ENCODE assay signal across 8 mouse cellular contexts in the genomic region with DNA sequence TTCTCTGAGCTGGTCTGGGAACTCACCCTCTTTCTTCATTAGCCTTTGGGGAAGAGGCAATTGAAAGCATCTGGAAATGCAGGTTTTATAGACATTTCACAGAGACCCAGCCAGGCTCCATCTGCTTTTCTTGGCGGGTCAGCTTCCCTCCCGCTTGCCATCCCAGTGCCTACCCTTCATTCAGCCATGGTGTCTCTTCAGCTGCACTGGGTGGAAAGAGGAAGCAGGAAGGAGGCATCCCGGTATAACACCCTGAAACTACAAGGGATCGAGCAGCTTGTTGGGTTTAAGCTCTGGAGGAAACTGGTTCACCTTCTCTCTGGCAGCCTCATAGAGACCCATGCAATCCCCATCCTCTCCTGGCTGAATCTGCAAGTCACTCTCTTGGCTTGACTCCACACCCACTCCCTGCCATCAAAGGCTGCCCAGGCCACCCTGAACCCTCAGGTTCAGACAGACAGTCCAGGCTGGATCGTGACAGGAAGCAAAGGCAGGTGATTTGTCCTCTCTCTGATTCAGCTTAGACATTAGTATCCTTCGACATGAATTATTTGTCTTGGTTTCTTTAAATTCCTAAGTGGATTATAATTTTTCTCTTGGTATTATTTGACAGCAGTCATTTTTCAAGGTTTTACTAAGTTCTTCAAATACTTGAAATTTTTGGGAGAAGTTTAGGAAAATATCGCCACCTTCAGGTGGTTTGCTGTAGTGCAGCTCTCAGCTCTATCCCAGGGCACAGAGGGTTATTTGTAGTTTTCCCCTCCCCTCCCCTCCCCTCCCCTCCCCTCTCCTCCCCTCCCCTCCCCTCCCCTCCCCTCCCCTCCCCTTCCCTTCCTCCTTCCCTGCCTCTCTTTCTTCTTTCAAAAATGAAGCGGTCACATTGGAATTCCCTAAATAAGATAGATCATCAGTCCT.
DNase-seq lines count a peak whose midpoint lies in the region; ATAC-seq lines count a peak whose summit lies in the region.

No protein-coding gene starts in this region.

- peaks cover 32% of the 10 kb centered on the region for H3K4me1 ChIP-seq in midbrain, embryonic 10.5 days
- H3K4me1 ChIP-seq in midbrain, embryonic 16.5 days (ENCODE audit: control insufficient read depth, insufficient read depth, low read length): no peaks in the 10 kb centered on the region
- H3K4me1 ChIP-seq in embryonic facial prominence, embryonic 13.5 days: peaks cover 42% of the 10 kb centered on the region

- no peak for ATAC-seq in midbrain, embryonic 16.5 days
- no peak for ATAC-seq in embryonic facial prominence, embryonic 13.5 days (ENCODE audit: insufficient number of reproducible peaks, insufficient read depth, low FRiP score, low TSS enrichment, low read depth)
- peak; percentile 55; the same call in 1 of the 2 replicates for ATAC-seq in megakaryocyte progenitor cell, adult 5-6 weeks (replicated peaks; ENCODE audit: poor library complexity)

- H3K4me2 ChIP-seq in midbrain, embryonic 16.5 days (ENCODE audit: low read length): no peak overlapping the region
- H3K4me2 ChIP-seq in embryonic facial prominence, embryonic 13.5 days: no peak overlapping the region

- no peaks in the 10 kb centered on the region for H3K9me3 ChIP-seq in midbrain, embryonic 10.5 days (replicated peaks)
- no peaks in the 10 kb centered on the region for H3K9me3 ChIP-seq in midbrain, embryonic 16.5 days (replicated peaks; ENCODE audit: control insufficient read depth, low read length, poor library complexity, severe bottlenecking)
- no peaks in the 10 kb centered on the region for H3K9me3 ChIP-seq in embryonic facial prominence, embryonic 13.5 days

- peak overlapping the region; percentile 42; the same call in 1 of the 2 replicates for H3K27ac ChIP-seq in midbrain, embryonic 10.5 days (replicated peaks)
- H3K27ac ChIP-seq in midbrain, embryonic 16.5 days (ENCODE audit: low read length): no peak overlapping the region
- H3K27ac ChIP-seq in embryonic facial prominence, embryonic 13.5 days: peak overlapping the region; percentile 73

- 50% methylated on average over 8 of the region's 8 CpGs for WGBS in midbrain, embryonic 10.5 days
- 57% methylated on average over 7 of the region's 8 CpGs for WGBS in midbrain, embryonic 16.5 days
- WGBS in embryonic facial prominence, embryonic 13.5 days: 27% methylated on average over 8 of the region's 8 CpGs

- H3K4me3 ChIP-seq in midbrain, embryonic 10.5 days: no peak overlapping the region
- H3K4me3 ChIP-seq in midbrain, embryonic 16.5 days (ENCODE audit: low read depth, low read length): no peak overlapping the region
- H3K4me3 ChIP-seq in embryonic facial prominence, embryonic 13.5 days: no peak overlapping the region

- no peak overlapping the region for H3K9ac ChIP-seq in midbrain, embryonic 16.5 days (ENCODE audit: low read depth, low read length)
- 0 out of 2 replicates have a peak overlapping the region, but pooled peaks have one; percentile 36 for H3K9ac ChIP-seq in embryonic facial prominence, embryonic 13.5 days

- H3K36me3 ChIP-seq in midbrain, embryonic 10.5 days: peaks cover 70% of the 10 kb centered on the region
- H3K36me3 ChIP-seq in midbrain, embryonic 16.5 days (ENCODE audit: control insufficient read depth, insufficient read depth, low read length): no peaks in the 10 kb centered on the region
- peaks cover 35% of the 10 kb centered on the region for H3K36me3 ChIP-seq in embryonic facial prominence, embryonic 13.5 days

- DNase-seq in midbrain, embryonic 10.5 days (ENCODE audit: low spot score): peak; percentile 56
- DNase-seq in adrenal gland, postnatal 10 days: peak; percentile 74
- DNase-seq in heart, postnatal 14 days: peak; percentile 59 to 81
- DNase-seq in layer of hippocampus, adult 9-11 months: peak; percentile 32
- peak; percentile 56 for DNase-seq in thymus, postnatal 4 days

- no peaks in the 10 kb centered on the region for H3K27me3 ChIP-seq in midbrain, embryonic 10.5 days (ENCODE audit: low read depth, poor library complexity, severe bottlenecking)
- no peaks in the 10 kb centered on the region for H3K27me3 ChIP-seq in midbrain, embryonic 16.5 days (ENCODE audit: control insufficient read depth, insufficient read depth, low read depth, low read length)
- H3K27me3 ChIP-seq in embryonic facial prominence, embryonic 13.5 days: no peaks in the 10 kb centered on the region

- intact Hi-C loops in heart, postnatal 14 days (cut with DNase I): loop anchor here (2.0 kb wide), 3 partner anchors 400 to 490 kb away; no protein-coding TSS in a partner anchor
